Mouse (Mus musculus): ENCODE results near the gene Wnt10b.
"Not testable (repeated sequence)": the region's sequence is repeated elsewhere in the genome, so short reads cannot be mapped to it uniquely, and the experiment has no call there.

The Wnt10b gene

DNA sequence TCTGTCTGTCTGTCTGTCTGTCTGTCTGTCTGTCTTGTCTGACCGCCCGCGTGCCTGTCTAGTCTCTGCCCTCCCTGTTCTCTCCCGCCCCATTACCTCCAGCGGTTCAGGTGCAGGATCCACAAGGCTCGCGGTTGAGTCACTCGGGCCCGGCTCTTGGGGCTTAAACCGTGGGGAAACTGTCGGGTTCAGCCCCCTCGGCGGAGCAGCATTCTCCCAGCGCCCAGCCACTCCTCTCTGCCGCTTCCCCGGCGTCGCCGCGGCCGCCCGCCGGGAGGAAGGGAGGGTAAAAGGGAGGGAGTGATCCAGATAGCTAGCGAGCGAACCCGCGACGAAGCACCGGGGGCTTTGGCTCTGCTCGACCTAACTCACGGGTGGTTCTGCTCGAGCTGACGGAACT, at the start of gene Wnt10b:
Wnt10b (minus strand) TSS at position 389 of the 400 bp plus-strand sequence.
- in situ Hi-C loops (cut with MboI; ENCODE audit: unreplicated experiment in 2 of 2): no loop called here

DNA sequence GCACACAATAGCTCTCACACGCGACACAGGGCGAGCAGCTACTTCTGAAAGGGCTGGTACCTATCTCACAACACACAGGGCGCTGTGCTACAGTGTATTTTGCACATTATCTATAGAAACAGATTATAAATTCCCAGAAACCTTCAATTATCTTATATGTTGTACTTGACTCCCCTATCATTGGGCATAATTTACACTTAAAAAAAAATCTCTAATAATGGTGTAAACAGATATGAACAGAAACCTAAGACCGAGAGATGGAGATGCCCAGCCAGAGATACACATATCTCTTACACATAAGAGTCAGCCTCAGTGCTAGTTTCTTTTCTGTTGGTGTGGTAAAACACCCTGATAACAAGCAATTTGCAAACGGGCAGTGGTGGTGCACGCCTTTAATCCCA, 49.7 kb upstream of the Wnt10b start:
- in situ Hi-C loops (cut with MboI; ENCODE audit: unreplicated experiment in 2 of 2): no loop called here

DNA sequence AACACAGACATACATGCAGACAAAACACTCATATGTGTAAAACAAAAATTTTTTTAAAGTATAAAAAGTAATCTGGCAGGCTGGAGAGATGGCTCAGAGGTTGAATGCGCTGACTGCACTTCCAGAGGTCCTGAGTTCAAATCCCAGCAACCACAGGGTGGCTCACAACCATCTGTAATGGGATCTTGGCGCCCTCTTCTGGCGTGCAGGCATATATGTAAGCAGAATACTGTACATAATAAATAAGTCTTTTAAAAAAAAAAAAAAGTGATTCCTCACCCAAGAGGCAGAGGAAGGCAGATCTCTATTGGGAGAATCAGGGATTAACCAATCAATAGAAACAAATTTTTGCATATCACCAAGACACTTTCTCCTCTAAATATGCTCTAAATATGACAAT, 45.5 kb upstream of the Wnt10b start:
- in situ Hi-C loops (cut with MboI; ENCODE audit: unreplicated experiment in 2 of 2): no loop called here

- in situ Hi-C loops (cut with MboI; ENCODE audit: unreplicated experiment in 2 of 2): no loop called here
Measured at GRCm38 (mm10) chr15:98822147-98822546, 44.2 kb upstream of the Wnt10b start.

GRCm38 (mm10) chr15:98821403-98821802, 43.5 kb upstream of the Wnt10b start:
- in situ Hi-C loops (cut with MboI; ENCODE audit: unreplicated experiment in 2 of 2): no loop called here

- in situ Hi-C loops (cut with MboI; ENCODE audit: unreplicated experiment in 2 of 2): no loop called here
Measured at GRCm38 (mm10) chr15:98820937-98821336, 43.0 kb upstream of the Wnt10b start.

- in situ Hi-C loops (cut with MboI; ENCODE audit: unreplicated experiment in 2 of 2): no loop called here
Measured at GRCm38 (mm10) chr15:98818171-98818570, 40.2 kb upstream of the Wnt10b start.

DNA sequence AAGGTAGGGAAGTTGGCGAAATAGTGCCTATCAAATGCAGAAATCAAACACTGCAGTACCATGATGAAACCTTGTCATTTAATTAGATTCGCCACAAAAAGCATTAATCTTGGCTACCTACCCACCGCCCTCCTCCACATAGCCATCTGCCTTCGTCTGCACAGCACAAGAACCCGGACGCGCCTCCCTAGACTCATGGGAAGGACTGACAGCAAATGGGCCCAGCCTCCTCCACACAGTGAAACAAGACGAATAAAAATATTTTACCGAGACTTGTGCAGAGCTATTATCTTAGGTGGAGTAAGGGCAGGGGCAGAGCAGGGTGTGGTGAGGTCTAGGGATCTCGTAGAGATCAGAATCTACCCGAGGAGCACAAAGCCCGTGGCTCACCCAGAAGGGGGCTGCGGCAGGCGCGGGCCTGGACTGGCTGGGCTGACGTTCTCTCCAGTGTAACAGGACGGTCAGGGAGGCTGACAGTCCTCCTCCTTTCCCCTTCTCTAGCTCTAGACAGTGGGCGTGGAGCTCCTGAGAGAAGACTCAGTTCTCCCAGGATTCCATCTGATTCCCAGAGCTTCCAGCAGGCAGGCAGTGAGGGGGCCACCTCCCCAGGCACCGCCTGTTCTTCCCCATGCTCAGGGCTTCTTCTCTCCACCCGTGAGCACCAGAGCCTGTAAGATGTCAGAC, 34.9 kb upstream of the Wnt10b start:
- in situ Hi-C loops (cut with MboI; ENCODE audit: unreplicated experiment in 2 of 2): no loop called here

- in situ Hi-C loops (cut with MboI; ENCODE audit: unreplicated experiment in 2 of 2): not testable (repeated sequence)
Measured at GRCm38 (mm10) chr15:98810212-98810611, 32.3 kb upstream of the Wnt10b start.

- in situ Hi-C loops (cut with MboI; ENCODE audit: unreplicated experiment in 2 of 2): loop anchor here in 1 of 2 experiments (10.0 kb wide), 2 partner anchors 235 to 295 kb away; partner anchors contain the start of genes 4930415O20Rik and Ccnt1
Measured at GRCm38 (mm10) chr15:98809390-98809789, 31.4 kb upstream of the Wnt10b start, which contains the start of gene Ddn. Ddn (minus strand) TSS chr15:98809490.

DNA sequence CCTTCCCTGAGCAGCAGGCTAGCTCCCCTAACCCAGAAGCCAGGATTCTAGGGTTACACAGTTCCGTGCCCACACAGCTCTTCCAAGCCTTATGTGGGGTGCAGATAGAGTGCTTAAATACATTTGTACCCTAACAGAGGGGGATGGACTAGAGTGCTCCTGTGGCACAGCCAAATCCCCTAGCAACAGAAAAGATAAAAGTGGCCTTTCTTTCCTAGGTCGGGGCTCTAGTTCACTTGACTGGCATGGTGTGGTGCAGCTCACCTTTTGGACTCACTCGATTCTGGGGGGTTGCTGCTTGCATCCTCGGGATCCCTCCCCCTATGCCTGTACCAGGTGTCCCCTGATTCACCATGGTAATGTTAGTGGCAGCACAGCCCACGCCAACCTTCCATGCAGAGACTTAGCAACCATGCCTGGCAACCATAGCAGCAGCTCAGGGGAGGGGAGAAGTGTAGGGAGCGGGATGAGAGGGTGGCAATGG, 30.7 kb upstream of the Wnt10b start:
- in situ Hi-C loops (cut with MboI; ENCODE audit: unreplicated experiment in 2 of 2): loop anchor here in 1 of 2 experiments (10.0 kb wide), 2 partner anchors 234 to 294 kb away; partner anchors contain the start of genes 4930415O20Rik and Ccnt1

DNA sequence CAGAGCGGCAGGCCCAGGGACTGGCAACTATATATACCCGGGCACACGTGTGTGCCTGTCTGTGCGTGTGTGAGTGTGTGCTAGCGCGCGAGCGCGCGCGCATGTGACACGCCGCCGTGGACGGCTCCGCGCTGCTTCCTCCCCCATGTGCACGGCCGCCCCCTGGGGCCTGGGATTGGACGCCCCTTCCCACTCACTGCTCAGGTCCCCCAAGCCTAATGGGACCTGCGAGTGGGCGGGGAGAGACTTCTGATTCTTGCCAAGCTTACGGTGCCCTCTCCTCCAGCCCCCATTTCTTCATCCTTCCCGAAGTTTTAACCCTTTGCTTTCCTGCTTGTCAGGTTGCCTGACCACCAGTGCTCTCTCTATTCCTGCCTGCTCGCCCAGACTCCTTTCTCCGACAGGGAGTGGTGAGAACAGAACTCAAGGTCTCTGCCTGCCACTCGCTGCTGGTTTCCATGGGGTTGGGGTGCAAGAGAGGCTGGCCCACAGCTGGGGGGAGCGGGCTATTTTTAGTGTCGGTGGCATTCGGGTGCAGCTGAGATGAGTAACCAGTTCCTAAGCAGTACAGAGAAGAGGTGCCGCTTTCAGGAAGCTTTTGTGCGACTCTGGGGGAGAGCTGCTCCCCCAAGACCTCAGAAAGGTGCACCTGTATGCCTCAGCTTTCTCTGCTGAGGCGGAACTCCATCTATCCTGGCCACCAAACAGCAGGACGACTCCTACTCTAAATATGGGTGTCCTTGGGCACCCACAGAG, 30.1 kb upstream of the Wnt10b start:
- in situ Hi-C loops (cut with MboI; ENCODE audit: unreplicated experiment in 2 of 2): loop anchor here in 1 of 2 experiments (10.0 kb wide), 2 partner anchors 233 to 293 kb away; partner anchors contain the start of genes 4930415O20Rik and Ccnt1

GRCm38 (mm10) chr15:98806809-98807770, 29.1 kb upstream of the Wnt10b start:
- in situ Hi-C loops (cut with MboI; ENCODE audit: unreplicated experiment in 2 of 2): loop anchor here in 1 of 2 experiments (10.0 kb wide), 2 partner anchors 232 to 292 kb away; partner anchors contain the start of genes 4930415O20Rik and Ccnt1

GRCm38 (mm10) chr15:98806071-98806808, 28.3 kb upstream of the Wnt10b start:
- in situ Hi-C loops (cut with MboI; ENCODE audit: unreplicated experiment in 2 of 2): loop anchor here in 1 of 2 experiments (10.0 kb wide), 2 partner anchors 231 to 291 kb away; partner anchors contain the start of genes 4930415O20Rik and Ccnt1

DNA sequence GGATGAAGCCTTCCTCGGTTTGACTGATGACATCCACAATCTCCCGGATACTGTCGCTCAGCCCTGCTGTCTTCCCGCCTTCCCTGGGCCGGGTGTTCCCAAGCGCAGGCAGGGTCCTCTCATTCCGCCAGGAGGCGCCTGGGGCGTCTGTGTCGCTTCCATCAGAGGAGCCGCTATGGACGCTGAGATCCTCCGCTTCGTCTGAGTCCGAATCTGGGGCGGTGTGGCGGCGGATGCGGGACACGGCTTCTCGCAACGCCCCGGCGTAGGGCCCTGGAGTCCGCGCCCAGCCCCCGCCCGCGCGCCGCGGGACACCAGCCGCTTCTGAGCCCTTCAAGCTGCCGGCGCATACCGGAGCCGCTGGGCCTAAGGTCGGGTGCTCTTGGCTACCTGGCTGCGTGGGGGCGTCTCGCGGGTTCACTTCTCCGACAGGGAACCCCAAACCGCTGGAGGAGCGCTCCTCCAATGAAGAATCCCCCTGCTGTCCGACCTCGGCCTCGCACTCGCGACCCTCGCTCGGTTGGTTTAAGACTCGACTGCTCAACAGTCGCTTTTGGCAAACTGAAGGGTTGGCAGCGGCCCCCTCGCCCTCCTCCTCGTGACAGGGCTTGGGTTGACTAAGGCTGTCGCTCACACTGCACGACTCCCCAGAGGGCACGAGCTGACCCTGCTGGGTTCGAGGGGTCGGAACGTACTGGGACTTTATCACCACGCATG, 27.5 kb upstream of the Wnt10b start:
- in situ Hi-C loops (cut with MboI; ENCODE audit: unreplicated experiment in 2 of 2): loop anchor here in 1 of 2 experiments (10.0 kb wide), 2 partner anchors 231 to 291 kb away; partner anchors contain the start of genes 4930415O20Rik and Ccnt1

DNA sequence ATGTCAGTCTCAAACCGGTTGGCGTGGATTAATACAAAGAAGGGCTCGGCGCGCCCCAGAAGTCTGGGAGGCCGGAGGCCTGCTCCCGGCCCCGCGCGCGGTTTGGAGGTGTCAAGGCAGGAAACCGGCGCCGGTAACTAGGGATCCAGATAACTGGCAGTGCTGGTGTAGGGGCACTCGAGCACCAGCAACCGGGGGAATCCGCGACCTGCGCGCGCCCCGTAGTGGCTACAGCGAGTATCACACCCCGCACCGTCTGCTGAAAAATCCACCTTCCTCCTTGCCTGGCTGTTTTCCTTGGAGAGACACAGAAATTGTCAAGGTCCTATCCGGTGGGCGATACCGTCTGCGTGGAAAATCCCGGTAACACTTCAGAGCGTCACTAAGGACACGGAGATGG, 26.1 kb upstream of the Wnt10b start:
- in situ Hi-C loops (cut with MboI; ENCODE audit: unreplicated experiment in 2 of 2): loop anchor here (5.0 to 10.0 kb wide), 4 partner anchors 137 to 289 kb away; partner anchors contain the start of genes 4930415O20Rik (in 1 of the 2), Ccnt1 (in 1 of the 2) and Ddx23 (in 1 of the 2)

- in situ Hi-C loops (cut with MboI; ENCODE audit: unreplicated experiment in 2 of 2): loop anchor here (5.0 to 10.0 kb wide), 4 partner anchors 136 to 288 kb away; partner anchors contain the start of genes 4930415O20Rik (in 1 of the 2), Ccnt1 (in 1 of the 2) and Ddx23 (in 1 of the 2)
Measured at GRCm38 (mm10) chr15:98802926-98803325, 25.0 kb upstream of the Wnt10b start.

- in situ Hi-C loops (cut with MboI; ENCODE audit: unreplicated experiment in 2 of 2): no loop called here
Measured at GRCm38 (mm10) chr15:98799396-98799795, 21.4 kb upstream of the Wnt10b start.

Measured in v-Abl transformed pro-B cells (cell line).